Mouse (Mus musculus): ENCODE data around the gene Jagn1.

DNA sequence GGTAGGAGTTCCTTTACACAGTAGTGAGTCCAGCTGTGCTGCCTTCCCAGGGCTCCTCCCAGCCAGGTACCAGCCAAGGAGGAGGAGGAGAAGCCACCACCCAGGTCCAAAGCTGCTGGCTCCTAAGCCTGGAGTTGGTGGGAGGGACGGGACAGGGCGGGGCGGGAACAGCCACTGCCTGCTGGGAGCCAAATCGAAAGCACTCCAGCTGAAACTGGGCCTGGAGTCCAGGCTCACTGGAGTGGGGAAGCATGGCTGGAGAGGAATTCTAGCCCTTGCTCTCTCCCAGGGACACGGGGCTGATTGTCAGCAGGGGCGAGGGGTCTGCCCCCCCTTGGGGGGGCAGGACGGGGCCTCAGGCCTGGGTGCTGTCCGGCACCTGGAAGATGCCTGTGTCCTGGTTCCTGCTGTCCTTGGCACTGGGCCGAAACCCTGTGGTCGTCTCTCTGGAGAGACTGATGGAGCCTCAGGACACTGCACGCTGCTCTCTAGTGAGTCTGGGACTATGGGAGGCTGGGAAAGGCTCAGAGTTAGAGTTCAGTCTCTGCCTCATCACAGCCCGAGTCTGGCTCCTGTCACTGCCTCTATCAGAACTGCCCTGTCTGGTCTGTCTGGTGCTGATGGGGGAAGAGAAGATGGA lies 29.0 kb downstream of the Jagn1 start, which contains the start of gene Il17rc:
- no peak for TF ChIP-seq MEF2A (IDR thresholded peaks at IDR 0.05; ENCODE audit: extremely low read depth, insufficient replicate concordance, low read depth, low read length, poor library complexity, severe bottlenecking)
- no peak for TF ChIP-seq E2F4 (IDR thresholded peaks at IDR 0.05; ENCODE audit: borderline replicate concordance, low read depth, low read length)
- no peak for TF ChIP-seq POLR2A (IDR thresholded peaks at IDR 0.05; ENCODE audit: control insufficient read depth in 1 of 2, insufficient read depth in 1 of 2, low read depth in 1 of 2, low read length in 2 of 2, poor library complexity in 1 of 2)
- no peak for TF ChIP-seq CTCF (IDR thresholded peaks at IDR 0.05 in 2 of 3, conservative IDR thresholded peaks at IDR 0.05 in 1 of 3; ENCODE audit: control insufficient read depth in 1 of 3, insufficient read depth in 1 of 3, low read depth in 2 of 3, low read length in 3 of 3, poor library complexity in 1 of 3, severe bottlenecking in 1 of 3)
- no peak for TF ChIP-seq CHD2 (IDR thresholded peaks at IDR 0.05; ENCODE audit: low read length)
- no peak for TF ChIP-seq NELFE (IDR thresholded peaks at IDR 0.05; ENCODE audit: low read depth, low read length)
- TF ChIP-seq GABPA (IDR thresholded peaks at IDR 0.05; ENCODE audit: low read depth, low read length) = no peak
- TF ChIP-seq UBTF (IDR thresholded peaks at IDR 0.05; ENCODE audit: borderline replicate concordance, insufficient read depth, low read depth, low read length) = no peak
- TF ChIP-seq ZC3H11A (IDR thresholded peaks at IDR 0.05; ENCODE audit: low read depth, low read length) = no peak

All from MEL (cell line).